Mouse (Mus musculus): ENCODE data around the gene Cyp2c23. TPM values are rescaled to one million over a fixed set of nuclear protein-coding genes. Genes with fewer than 3 reads are reported as not detected.

The Cyp2c23 gene
- polyA plus RNA-seq, 1 experiment from 2014 or later, result not detected

DNA sequence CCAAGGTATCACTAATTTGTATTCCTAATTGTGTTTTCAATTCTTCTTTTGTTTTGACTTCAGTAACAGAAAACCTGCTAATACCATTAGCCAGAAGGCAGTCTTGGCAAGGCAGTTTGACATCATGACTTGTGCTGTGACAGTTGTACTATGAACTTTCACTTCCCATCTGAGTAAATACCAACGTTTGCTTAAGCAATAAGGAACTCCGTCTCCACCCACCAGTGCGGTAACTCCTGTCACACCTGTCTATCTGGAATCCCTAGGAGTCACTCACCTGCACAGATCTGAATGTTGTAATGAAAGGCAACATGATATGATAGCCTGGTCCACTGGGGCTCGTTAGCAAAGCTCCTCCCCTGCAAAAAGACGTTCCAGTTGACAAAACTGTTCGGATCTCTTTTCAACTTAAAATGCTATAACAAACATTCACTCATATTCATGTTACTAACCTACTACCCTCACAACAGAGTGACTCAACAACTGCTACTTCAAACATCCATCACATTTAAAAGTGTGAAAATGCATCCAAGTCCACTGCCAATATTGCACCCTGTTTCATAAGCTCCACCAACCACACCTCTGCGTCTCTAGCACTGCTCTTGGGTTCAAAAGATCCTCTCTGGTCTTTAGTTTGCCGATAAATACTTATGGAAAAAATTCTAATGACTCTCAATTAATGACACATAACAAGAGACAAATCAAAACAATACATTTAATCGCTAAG, 38.5 kb upstream of the Cyp2c23 start:
- no peaks in the 10 kb centered on the region for H3K27me3 ChIP-seq (ENCODE audit: control insufficient read depth, insufficient read depth, low read length)
- peaks cover 18% of the 10 kb centered on the region; the same call in 1 of the 2 replicates for H3K36me3 ChIP-seq (ENCODE audit: control insufficient read depth, insufficient read depth, low read length)
- H3K9me3 ChIP-seq (ENCODE audit: control insufficient read depth, low read length), result no peaks in the 10 kb centered on the region
- H3K27ac ChIP-seq (replicated peaks; ENCODE audit: low read depth, low read length), result no peak overlapping the region
- H3K4me2 ChIP-seq (ENCODE audit: low read length), result no peak overlapping the region
- ATAC-seq (ENCODE audit: low FRiP score, low TSS enrichment) (no peak), DNase-seq (no peak)
- WGBS, result 88% methylated on average over 9 of the region's 9 CpGs
- H3K9ac ChIP-seq (replicated peaks; ENCODE audit: low read length), result no peak overlapping the region
- peaks cover 10% of the 10 kb centered on the region for H3K4me1 ChIP-seq (ENCODE audit: control insufficient read depth, insufficient read depth, low read length)
- H3K4me3 ChIP-seq (replicated peaks; ENCODE audit: low read depth, low read length), result no peak overlapping the region

- no peaks in the 10 kb centered on the region for H3K9me3 ChIP-seq (ENCODE audit: control insufficient read depth, low read length)
- no peaks in the 10 kb centered on the region for H3K27me3 ChIP-seq (ENCODE audit: control insufficient read depth, insufficient read depth, low read length)
- ATAC-seq (ENCODE audit: low FRiP score, low TSS enrichment) (no peak), DNase-seq (no peak)
- H3K4me3 ChIP-seq (replicated peaks; ENCODE audit: low read depth, low read length), result no peak overlapping the region
- WGBS, result 95% methylated on average over 2 of the region's 2 CpGs
- H3K36me3 ChIP-seq (ENCODE audit: control insufficient read depth, insufficient read depth, low read length), result peaks cover 42% of the 10 kb centered on the region
- H3K27ac ChIP-seq (replicated peaks; ENCODE audit: low read depth, low read length), result no peak overlapping the region
- H3K4me2 ChIP-seq (ENCODE audit: low read length), result no peak overlapping the region
- H3K4me1 ChIP-seq (ENCODE audit: control insufficient read depth, insufficient read depth, low read length), result peaks cover 10% of the 10 kb centered on the region
- H3K9ac ChIP-seq (replicated peaks; ENCODE audit: low read length), result no peak overlapping the region
Measured at GRCm38 (mm10) chr19:44064734-44065133, 35.7 kb upstream of the Cyp2c23 start.

- Histone ChIP-seq H3K27me3 (ENCODE audit: control insufficient read depth, insufficient read depth, low read length) (no peaks in the 10 kb centered on the region), H3K27ac (replicated peaks; ENCODE audit: low read depth, low read length) (no peak overlapping the region), H3K9ac (replicated peaks; ENCODE audit: low read length) (no peak overlapping the region), H3K4me3 (replicated peaks; ENCODE audit: low read depth, low read length) (no peak overlapping the region), H3K4me2 (ENCODE audit: low read length) (no peak overlapping the region), H3K36me3 (ENCODE audit: control insufficient read depth, insufficient read depth, low read length) (peaks cover 51% of the 10 kb centered on the region), H3K9me3 (ENCODE audit: control insufficient read depth, low read length) (no peaks in the 10 kb centered on the region), H3K4me1 (ENCODE audit: control insufficient read depth, insufficient read depth, low read length) (peaks cover 8% of the 10 kb centered on the region)
- ATAC-seq (ENCODE audit: low FRiP score, low TSS enrichment) (no peak), DNase-seq (no peak)
- 95% methylated on average over 7 of the region's 7 CpGs for WGBS
Measured at GRCm38 (mm10) chr19:44063773-44064172, 34.8 kb upstream of the Cyp2c23 start.

GRCm38 (mm10) chr19:44060226-44060625, 31.2 kb upstream of the Cyp2c23 start:
- ATAC-seq (ENCODE audit: low FRiP score, low TSS enrichment), result no peak
- no peaks in the 10 kb centered on the region for H3K4me1 ChIP-seq (ENCODE audit: control insufficient read depth, insufficient read depth, low read length)
- no peak overlapping the region for H3K4me2 ChIP-seq (ENCODE audit: low read length)
- peaks cover 64% of the 10 kb centered on the region for H3K36me3 ChIP-seq (ENCODE audit: control insufficient read depth, insufficient read depth, low read length)
- H3K9ac ChIP-seq (replicated peaks; ENCODE audit: low read length), result no peak overlapping the region
- H3K9me3 ChIP-seq (ENCODE audit: control insufficient read depth, low read length), result no peaks in the 10 kb centered on the region
- H3K27me3 ChIP-seq (ENCODE audit: control insufficient read depth, insufficient read depth, low read length), result no peaks in the 10 kb centered on the region
- H3K4me3 ChIP-seq (replicated peaks; ENCODE audit: low read depth, low read length), result no peak overlapping the region
- no peak overlapping the region for H3K27ac ChIP-seq (replicated peaks; ENCODE audit: low read depth, low read length)
- 88% methylated on average over 3 of the region's 3 CpGs for WGBS
- DNase-seq, result no peak

DNA sequence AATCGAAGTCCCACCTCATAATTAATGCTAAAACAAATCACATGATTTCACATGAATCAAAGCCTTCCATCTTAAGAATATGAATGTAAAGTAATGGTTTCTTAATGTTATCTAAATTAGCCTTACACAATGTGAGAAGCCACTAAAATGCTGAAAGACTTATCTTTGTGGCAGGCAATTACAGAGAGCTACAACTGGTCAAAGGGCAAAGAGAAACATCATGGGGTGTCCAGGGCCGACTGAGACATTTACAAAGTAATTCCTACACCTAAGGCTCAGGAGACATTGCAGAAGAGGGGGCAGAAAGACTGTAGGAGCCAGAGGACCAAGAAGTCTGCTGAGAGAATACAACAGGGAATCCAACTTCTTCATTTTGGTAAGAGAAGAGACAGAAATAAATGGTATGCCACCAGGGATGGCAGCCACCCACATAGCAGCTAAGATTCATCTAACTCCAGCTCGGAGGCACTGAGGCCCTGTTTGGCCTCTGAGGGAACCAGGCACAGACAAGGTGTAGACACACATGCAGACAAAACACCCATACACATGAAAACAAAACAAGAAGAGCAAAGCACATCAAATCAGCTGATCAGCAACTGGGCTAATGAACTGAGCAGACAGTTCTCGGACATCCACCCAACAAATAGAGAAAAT, 26.3 kb upstream of the Cyp2c23 start:
- Histone ChIP-seq H3K9me3 (ENCODE audit: control insufficient read depth, low read length) (no peaks in the 10 kb centered on the region), H3K4me2 (ENCODE audit: low read length) (no peak overlapping the region), H3K4me3 (replicated peaks; ENCODE audit: low read depth, low read length) (no peak overlapping the region), H3K27me3 (ENCODE audit: control insufficient read depth, insufficient read depth, low read length) (no peaks in the 10 kb centered on the region), H3K36me3 (ENCODE audit: control insufficient read depth, insufficient read depth, low read length) (peaks cover 47% of the 10 kb centered on the region), H3K27ac (replicated peaks; ENCODE audit: low read depth, low read length) (no peak overlapping the region), H3K4me1 (ENCODE audit: control insufficient read depth, insufficient read depth, low read length) (no peaks in the 10 kb centered on the region), H3K9ac (replicated peaks; ENCODE audit: low read length) (no peak overlapping the region)
- 84% methylated on average over 4 of the region's 4 CpGs for WGBS
- ATAC-seq (ENCODE audit: low FRiP score, low TSS enrichment), result no peak
- DNase-seq, result no peak

GRCm38 (mm10) chr19:44050388-44050787, 21.4 kb upstream of the Cyp2c23 start:
- ATAC-seq (ENCODE audit: low FRiP score, low TSS enrichment) (no peak), DNase-seq (no peak)
- Histone ChIP-seq H3K4me2 (ENCODE audit: low read length) (no peak overlapping the region), H3K4me1 (ENCODE audit: control insufficient read depth, insufficient read depth, low read length) (no peaks in the 10 kb centered on the region), H3K9me3 (ENCODE audit: control insufficient read depth, low read length) (no peaks in the 10 kb centered on the region), H3K36me3 (ENCODE audit: control insufficient read depth, insufficient read depth, low read length) (peaks cover 25% of the 10 kb centered on the region), H3K27me3 (ENCODE audit: control insufficient read depth, insufficient read depth, low read length) (no peaks in the 10 kb centered on the region), H3K4me3 (replicated peaks; ENCODE audit: low read depth, low read length) (no peak overlapping the region), H3K27ac (replicated peaks; ENCODE audit: low read depth, low read length) (no peak overlapping the region), H3K9ac (replicated peaks; ENCODE audit: low read length) (no peak overlapping the region)
- 93% methylated on average over 4 of the region's 4 CpGs for WGBS

GRCm38 (mm10) chr19:44049282-44049681, 20.3 kb upstream of the Cyp2c23 start:
- Histone ChIP-seq H3K4me3 (replicated peaks; ENCODE audit: low read depth, low read length) (no peak overlapping the region), H3K4me2 (ENCODE audit: low read length) (no peak overlapping the region), H3K27me3 (ENCODE audit: control insufficient read depth, insufficient read depth, low read length) (no peaks in the 10 kb centered on the region), H3K36me3 (ENCODE audit: control insufficient read depth, insufficient read depth, low read length) (peaks cover 30% of the 10 kb centered on the region), H3K9ac (replicated peaks; ENCODE audit: low read length) (no peak overlapping the region), H3K9me3 (ENCODE audit: control insufficient read depth, low read length) (no peaks in the 10 kb centered on the region), H3K27ac (replicated peaks; ENCODE audit: low read depth, low read length) (no peak overlapping the region), H3K4me1 (ENCODE audit: control insufficient read depth, insufficient read depth, low read length) (no peaks in the 10 kb centered on the region)
- no peak for DNase-seq
- ATAC-seq (ENCODE audit: low FRiP score, low TSS enrichment), result no peak
- 59% methylated on average over 3 of the region's 3 CpGs for WGBS

DNA sequence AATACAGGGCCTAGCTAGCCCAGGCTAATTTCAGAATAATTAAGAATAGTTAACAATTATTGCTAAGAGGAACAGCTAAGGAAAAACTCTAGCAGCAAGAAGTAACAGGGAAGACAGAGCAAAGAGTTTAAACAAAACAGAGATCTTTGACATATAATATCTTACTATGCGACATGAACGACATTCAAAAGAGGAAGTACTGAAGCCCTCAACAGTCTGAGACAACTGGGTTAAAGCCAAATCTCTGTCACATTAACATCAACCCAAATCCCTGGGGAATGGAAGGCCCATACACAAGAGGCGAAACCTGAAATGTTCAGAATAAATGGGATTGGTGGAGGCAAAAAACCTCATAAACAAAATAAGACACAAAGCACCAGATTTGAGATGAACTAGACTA, 16.8 kb upstream of the Cyp2c23 start:
- Histone ChIP-seq H3K4me3 (replicated peaks; ENCODE audit: low read depth, low read length) (no peak overlapping the region), H3K4me1 (ENCODE audit: control insufficient read depth, insufficient read depth, low read length) (no peaks in the 10 kb centered on the region), H3K4me2 (ENCODE audit: low read length) (no peak overlapping the region), H3K27me3 (ENCODE audit: control insufficient read depth, insufficient read depth, low read length) (no peaks in the 10 kb centered on the region), H3K9me3 (ENCODE audit: control insufficient read depth, low read length) (no peaks in the 10 kb centered on the region), H3K9ac (replicated peaks; ENCODE audit: low read length) (no peak overlapping the region), H3K36me3 (ENCODE audit: control insufficient read depth, insufficient read depth, low read length) (peaks cover 22% of the 10 kb centered on the region), H3K27ac (replicated peaks; ENCODE audit: low read depth, low read length) (no peak overlapping the region)
- WGBS, result 80% methylated on average over 3 of the region's 3 CpGs
- no peak for ATAC-seq (ENCODE audit: low FRiP score, low TSS enrichment)
- no peak for DNase-seq

DNA sequence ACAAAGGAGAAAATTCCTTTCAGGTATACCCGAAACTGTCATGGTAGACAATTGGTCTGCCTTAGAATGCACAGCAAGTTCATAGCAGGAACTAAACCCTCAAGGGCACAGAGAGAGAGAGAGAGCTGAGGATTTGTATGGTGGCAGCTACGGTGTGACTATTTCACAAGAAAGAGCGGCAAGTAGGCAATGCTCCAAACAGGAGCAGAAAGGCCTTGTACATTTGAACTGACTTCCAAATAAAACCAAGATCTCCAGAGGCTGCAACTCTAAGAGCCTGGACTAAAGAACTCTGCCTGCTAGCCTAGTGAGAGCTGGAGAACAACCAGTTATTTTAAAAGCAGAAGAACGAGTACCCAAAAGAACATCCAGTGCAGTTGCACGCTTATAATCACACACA, 13.1 kb upstream of the Cyp2c23 start:
- Histone ChIP-seq H3K9ac (replicated peaks; ENCODE audit: low read length) (no peak overlapping the region), H3K4me2 (ENCODE audit: low read length) (no peak overlapping the region), H3K4me3 (replicated peaks; ENCODE audit: low read depth, low read length) (no peak overlapping the region), H3K36me3 (ENCODE audit: control insufficient read depth, insufficient read depth, low read length) (peaks cover 44% of the 10 kb centered on the region), H3K27me3 (ENCODE audit: control insufficient read depth, insufficient read depth, low read length) (no peaks in the 10 kb centered on the region), H3K9me3 (ENCODE audit: control insufficient read depth, low read length) (no peaks in the 10 kb centered on the region), H3K4me1 (ENCODE audit: control insufficient read depth, insufficient read depth, low read length) (no peaks in the 10 kb centered on the region), H3K27ac (replicated peaks; ENCODE audit: low read depth, low read length) (no peak overlapping the region)
- WGBS, result 81% methylated on average over 5 of the region's 5 CpGs
- no peak for DNase-seq
- no peak for ATAC-seq (ENCODE audit: low FRiP score, low TSS enrichment)

Data from midbrain, embryonic 14.5 days (tissue).